Mouse (Mus musculus): ENCODE results near the gene Hoxd4. TPM values are rescaled to one million over a fixed set of nuclear protein-coding genes. Genes with fewer than 3 reads are reported as not detected.

Gene Hoxd4
- polyA plus RNA-seq, 2 experiments from 2014 or later = not detected

DNA sequence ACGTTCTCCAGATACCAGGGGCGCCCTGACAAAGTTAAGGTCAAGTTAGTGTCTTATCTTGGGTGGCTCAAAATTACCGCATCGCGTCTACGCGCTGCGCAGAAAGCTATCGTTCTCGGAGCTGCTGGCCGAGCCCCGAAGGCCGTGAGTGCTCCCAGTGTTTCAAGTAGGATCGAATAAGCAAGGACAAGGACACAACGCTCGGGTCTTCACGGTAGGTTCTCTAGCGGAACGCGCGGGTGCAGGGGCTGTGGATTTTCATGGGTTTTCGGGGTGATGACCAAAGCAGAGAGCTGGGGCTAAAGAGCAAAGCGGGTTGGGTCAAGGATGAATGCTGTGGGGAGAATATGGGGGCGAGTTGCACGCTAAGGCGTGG lies 32.1 kb upstream of the Hoxd4 start:
- ATAC-seq = no peak

DNA sequence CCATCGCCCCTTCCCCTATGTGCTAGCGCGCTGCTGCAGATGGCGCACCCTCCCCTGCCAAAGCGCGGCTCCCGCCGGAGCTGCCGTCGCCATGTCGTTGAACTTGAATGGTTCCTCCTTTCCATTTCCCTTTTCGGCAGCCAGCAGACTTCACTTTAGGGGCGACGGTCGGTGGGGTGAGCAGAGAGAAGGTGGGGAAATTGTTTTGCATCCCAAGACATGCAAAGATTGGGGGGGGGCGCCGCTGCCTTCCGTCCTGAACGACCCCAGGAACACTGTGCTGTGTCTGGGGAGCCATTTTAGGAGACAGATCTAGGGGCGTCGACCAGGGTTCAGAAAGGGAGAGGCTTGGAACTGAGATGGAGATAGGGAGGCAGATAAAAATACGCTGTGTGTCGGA lies 31.7 kb upstream of the Hoxd4 start:
- no peak for ATAC-seq

DNA sequence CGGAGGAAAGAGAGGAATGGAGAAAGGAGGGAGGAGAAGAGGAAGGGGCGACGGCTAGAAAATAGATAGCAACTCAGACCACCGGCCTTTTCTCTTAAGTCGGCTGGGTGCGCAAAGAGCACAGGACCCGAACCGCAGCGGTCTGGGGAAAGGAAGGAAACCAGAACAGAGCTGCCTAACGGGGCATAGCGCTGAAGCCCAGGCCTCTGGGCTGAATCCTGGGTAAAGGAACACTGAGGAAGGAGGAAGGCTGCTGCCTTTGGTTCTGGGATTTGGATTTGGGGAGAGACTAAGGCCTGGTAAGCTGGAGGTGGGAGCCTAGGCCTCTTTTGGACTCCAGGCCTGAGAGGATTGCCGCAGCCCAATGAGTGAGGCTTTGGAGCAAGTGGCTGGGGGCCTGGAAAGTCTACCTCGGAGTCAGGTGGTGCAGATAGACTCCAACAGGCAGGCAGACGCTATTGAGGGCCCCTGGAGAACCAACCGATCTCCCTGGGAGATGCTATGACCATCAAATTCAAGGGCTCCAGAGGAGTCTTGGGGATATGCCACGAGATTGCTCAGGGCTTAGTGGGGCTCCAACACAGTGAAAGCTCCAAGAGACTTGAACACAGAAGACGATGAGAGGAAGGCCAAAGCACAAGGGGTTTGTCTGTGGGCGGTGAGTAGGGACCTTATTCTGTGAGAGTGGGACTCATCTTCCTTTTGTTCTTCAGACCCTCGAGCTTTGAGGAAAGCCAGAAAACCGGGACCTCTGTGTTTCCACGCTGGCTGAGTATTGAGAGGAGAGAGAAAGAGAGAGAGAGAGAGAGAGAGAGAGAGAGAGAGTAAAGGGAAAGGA lies 30.9 kb upstream of the Hoxd4 start:
- ATAC-seq = no peak

GRCm38 (mm10) chr2:74681594-74682531 lies 29.9 kb upstream of the Hoxd4 start:
- no peak for ATAC-seq

DNA sequence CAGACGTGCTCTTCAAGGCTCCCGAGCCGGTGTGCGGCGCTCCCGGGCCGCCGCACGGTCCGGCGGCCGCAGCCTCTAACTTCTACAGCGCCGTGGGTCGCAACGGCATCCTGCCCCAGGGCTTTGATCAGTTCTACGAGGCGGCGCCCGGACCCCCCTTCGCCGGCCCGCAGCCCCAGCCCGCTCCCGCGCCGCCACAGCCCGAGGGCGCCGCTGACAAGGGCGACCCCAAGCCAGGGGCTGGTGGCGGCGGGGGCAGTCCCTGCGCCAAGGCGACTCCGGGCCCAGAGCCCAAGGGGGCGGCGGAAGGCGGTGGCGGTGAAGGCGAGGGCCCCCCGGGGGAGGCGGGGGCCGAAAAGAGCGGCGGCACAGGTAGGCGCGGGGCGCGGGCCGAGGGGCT lies 28.9 kb upstream of the Hoxd4 start:
- ATAC-seq = no peak

- ATAC-seq = no peak
These were observed 28.2 kb upstream of the Hoxd4 start for GRCm38 (mm10) chr2:74683471-74683951.

- no peak for ATAC-seq
These were observed 27.6 kb upstream of the Hoxd4 start for GRCm38 (mm10) chr2:74684106-74684505.

- ATAC-seq = no peak
These were observed 26.6 kb upstream of the Hoxd4 start for GRCm38 (mm10) chr2:74685059-74685603.

DNA sequence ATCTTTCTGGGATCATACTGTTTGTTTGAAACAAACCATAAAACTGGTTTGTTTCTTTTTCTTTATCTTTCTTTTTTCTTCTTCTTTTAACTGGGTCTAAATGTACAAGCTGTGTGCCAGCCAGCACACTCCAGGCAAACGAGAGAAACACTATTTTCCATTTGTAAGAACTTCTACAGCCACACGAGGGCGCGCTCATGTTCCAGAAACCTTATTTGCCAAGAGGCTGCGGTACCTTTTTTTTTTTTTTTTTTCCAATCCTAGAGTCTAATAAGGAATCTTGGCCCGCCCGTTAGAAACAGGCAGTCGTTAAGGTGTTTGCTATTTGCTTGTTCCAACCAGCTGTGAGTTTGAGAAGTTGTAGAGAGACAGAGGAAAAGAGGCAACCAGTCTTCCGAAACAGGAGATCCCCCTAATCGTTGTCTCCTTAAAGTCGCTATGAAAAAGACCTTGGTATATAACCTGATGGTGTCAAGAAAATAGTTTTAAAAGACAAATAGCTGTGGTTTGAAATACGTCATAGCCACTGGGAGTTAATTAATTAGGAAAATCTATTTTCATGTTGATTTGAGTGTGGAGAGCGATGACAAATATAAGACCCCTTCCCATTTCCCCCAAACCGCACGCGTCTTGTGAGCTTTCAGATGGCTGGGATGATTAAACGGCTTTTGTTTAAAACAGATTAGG lies 25.3 kb upstream of the Hoxd4 start:
- no peak for ATAC-seq

- ATAC-seq = no peak
These were observed 24.6 kb upstream of the Hoxd4 start for GRCm38 (mm10) chr2:74686988-74687697.

GRCm38 (mm10) chr2:74687698-74688555 lies 23.8 kb upstream of the Hoxd4 start:
- ATAC-seq = no peak

- ATAC-seq = no peak
These were observed 22.7 kb upstream of the Hoxd4 start for GRCm38 (mm10) chr2:74688795-74689573.

- no peak for ATAC-seq
These were observed 22.0 kb upstream of the Hoxd4 start for GRCm38 (mm10) chr2:74689574-74690337.

DNA sequence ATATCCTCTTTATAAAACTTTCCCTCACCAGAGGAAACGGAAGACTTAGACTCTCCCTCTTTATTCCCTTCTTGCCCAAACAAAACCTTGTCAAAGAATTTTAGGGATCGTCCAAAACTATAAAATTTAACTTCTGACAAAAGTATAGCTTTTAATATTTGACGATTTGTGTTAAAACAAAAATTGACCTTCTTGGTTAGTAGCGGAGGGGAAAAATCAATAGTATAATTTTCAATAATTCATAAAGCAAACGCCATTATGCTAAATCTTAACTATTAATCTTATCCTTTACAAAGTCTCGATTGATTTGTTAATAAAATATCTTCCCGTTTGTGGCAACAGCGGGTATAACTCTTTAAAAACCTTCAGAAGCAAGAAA lies 21.4 kb upstream of the Hoxd4 start:
- no peak for ATAC-seq

GRCm38 (mm10) chr2:74691022-74691951 lies 20.4 kb upstream of the Hoxd4 start, which contains the start of gene Hoxd10:
Gene Hoxd10 (plus strand): TSS chr2:74691924.
- ATAC-seq = no peak

DNA sequence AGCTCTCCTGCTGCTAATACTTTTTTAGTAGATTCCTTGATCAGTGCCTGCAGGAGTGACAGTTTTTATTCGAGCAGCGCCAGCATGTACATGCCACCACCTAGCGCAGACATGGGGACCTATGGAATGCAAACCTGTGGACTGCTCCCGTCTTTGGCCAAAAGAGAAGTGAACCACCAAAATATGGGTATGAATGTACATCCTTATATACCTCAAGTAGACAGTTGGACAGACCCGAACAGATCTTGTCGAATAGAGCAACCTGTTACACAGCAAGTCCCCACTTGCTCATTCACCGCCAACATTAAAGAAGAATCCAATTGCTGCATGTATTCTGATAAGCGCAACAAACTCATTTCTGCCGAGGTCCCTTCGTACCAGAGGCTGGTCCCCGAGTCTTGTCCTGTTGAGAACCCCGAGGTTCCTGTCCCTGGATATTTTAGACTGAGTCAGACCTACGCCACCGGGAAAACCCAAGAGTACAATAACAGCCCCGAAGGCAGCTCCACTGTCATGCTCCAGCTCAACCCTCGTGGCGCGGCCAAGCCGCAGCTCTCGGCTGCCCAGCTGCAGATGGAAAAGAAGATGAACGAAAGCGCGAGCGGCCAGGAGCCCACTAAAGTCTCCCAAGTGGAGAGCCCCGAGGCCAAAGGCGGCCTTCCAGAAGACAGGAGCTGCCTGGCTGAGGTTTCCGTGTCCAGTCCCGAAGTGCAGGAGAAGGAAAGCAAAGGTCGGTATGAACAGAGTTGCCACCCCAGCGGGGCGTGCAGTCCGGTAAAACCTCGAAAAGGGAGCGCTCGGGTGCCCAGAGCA lies 19.5 kb upstream of the Hoxd4 start:
- ATAC-seq = no peak

DNA sequence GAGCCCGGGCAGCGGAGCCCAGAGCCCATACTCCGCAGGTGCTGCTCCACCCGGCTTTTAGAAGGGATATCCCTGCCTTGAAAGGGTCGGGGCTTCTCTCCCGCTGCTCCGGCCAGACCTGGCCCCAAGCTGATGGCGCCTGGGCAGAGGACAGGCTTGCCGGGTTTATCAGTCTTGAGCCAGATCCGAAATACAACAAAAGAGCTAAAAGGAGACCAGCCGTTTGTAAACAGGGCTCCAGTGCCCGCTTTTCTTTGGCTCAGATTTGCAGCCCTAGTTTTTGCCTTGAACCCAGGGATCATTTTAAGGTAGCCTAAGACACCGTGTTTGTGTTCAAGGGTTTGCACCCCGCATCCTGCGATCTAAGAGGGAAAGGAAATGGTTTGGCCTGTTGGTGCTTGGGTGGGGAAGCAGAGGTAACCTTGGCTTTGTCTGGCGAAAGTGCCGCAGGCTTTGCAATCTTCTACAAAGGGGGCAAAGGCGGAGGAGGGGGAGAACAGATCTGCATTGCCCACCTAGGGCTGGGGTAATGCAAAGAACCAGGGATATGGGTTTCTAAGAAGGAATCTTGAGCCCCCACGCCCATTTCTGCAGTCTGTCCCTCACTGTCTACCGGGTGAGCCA lies 18.8 kb upstream of the Hoxd4 start:
- ATAC-seq = no peak
